Mouse (Mus musculus): ENCODE data around the gene Dis3l2. TPM values are rescaled to one million over a fixed set of nuclear protein-coding genes. Genes with fewer than 3 reads are reported as not detected.

The Dis3l2 gene
- total and polyA plus RNA-seq, 3 experiments: 12.4 to 17.4 (median 16.5) TPM

- in situ Hi-C loops (cut with MboI; ENCODE audit: low pct_ligation_motif_present, low pct_unique_long_range_greater_than_20kb, low sequenced_read_pairs) (no loop called here), dilution Hi-C loops (cut with MboI; ENCODE audit: extremely low pct_ligation_motif_present, extremely low pct_unique_long_range_greater_than_20kb, low sequenced_read_pairs) (no loop called here)
- DNase-seq (ENCODE audit: extremely low read depth): no peak
- peaks cover 0 to 2% of the 10 kb centered on the region in 2 experiments; a peak in 1 of 4 replicates for H3K4me1 ChIP-seq (ENCODE audit: control insufficient read depth in 1 of 2, insufficient read depth in 2 of 2)
- TF ChIP-seq GABPA (IDR thresholded peaks at IDR 0.05; ENCODE audit: insufficient replicate concordance, low read depth, low read length): no peak
- no peak for TF ChIP-seq JUN (IDR thresholded peaks at IDR 0.05; ENCODE audit: insufficient read depth, low read depth, low read length)
- H3K4me2 ChIP-seq (ENCODE audit: insufficient read depth, low read depth, poor library complexity, severe bottlenecking): no peak overlapping the region
- peaks cover 0 to 5% of the 10 kb centered on the region in 2 experiments for H3K36me3 ChIP-seq (replicated peaks in 1 of 2; ENCODE audit: control insufficient read depth in 1 of 2, insufficient read depth in 1 of 2, low read length in 1 of 2)
- no peaks in the 10 kb centered on the region for H3K79me2 ChIP-seq (replicated peaks; ENCODE audit: control insufficient read depth, extremely low read depth, insufficient read depth, poor library complexity, severe bottlenecking)
- H3K9ac ChIP-seq (ENCODE audit: insufficient read depth, low read depth): no peak overlapping the region
- H3K9me3 ChIP-seq (replicated peaks; ENCODE audit: low read length): no peaks in the 10 kb centered on the region
- no peak overlapping the region for H3K27ac ChIP-seq (ENCODE audit: insufficient read depth, low read depth)
- no peaks in the 10 kb centered on the region for H3K27me3 ChIP-seq (replicated peaks)
- H3K4me3 ChIP-seq (replicated peaks in 1 of 3; ENCODE audit: low read depth in 2 of 3, low read length in 2 of 3, poor library complexity in 1 of 3): no peak overlapping the region
Measured at GRCm38 (mm10) chr1:87002545-87003168, 299.0 kb downstream of the Dis3l2 start.

- peaks cover 0 to 5% of the 10 kb centered on the region in 2 experiments for H3K36me3 ChIP-seq (replicated peaks in 1 of 2; ENCODE audit: control insufficient read depth in 1 of 2, insufficient read depth in 1 of 2, low read length in 1 of 2)
Measured at GRCm38 (mm10) chr1:87003169-87003552, 299.6 kb downstream of the Dis3l2 start.

GRCm38 (mm10) chr1:87006425-87006824 lies 302.8 kb downstream of the Dis3l2 start:
- no peak overlapping the region for H3K4me2 ChIP-seq (ENCODE audit: insufficient read depth, low read depth, poor library complexity, severe bottlenecking)
- no peak for TF ChIP-seq E2F4 (IDR thresholded peaks at IDR 0.05; ENCODE audit: insufficient replicate concordance, low read depth, low read length)
- TF ChIP-seq NRF1 (IDR thresholded peaks at IDR 0.05; ENCODE audit: low read depth, low read length): no peak
- TF ChIP-seq CHD2 (IDR thresholded peaks at IDR 0.05; ENCODE audit: low read length): no peak
- no peak for TF ChIP-seq ZNF384 (IDR thresholded peaks at IDR 0.05; ENCODE audit: low read depth, low read length)
- no peak for TF ChIP-seq PAX5 (IDR thresholded peaks at IDR 0.05; ENCODE audit: low read length)
- no peak for TF ChIP-seq KAT2A (IDR thresholded peaks at IDR 0.05; ENCODE audit: insufficient replicate concordance, low read length)
- no peak for TF ChIP-seq RAD21 (IDR thresholded peaks at IDR 0.05; ENCODE audit: low read depth, low read length)
- TF ChIP-seq MAZ (IDR thresholded peaks at IDR 0.05; ENCODE audit: low read depth, low read length): no peak
- TF ChIP-seq NELFE (IDR thresholded peaks at IDR 0.05; ENCODE audit: low read depth, low read length): no peak
- TF ChIP-seq ETS1 (conservative IDR thresholded peaks at IDR 0.05; ENCODE audit: low read depth, low read length): no peak
- TF ChIP-seq USF1 (IDR thresholded peaks at IDR 0.05; ENCODE audit: low read depth, low read length): no peak
- TF ChIP-seq GABPA (IDR thresholded peaks at IDR 0.05; ENCODE audit: insufficient replicate concordance, low read depth, low read length): no peak
- no peak for TF ChIP-seq MYC (IDR thresholded peaks at IDR 0.05; ENCODE audit: low read depth, low read length)
- TF ChIP-seq ZKSCAN1 (IDR thresholded peaks at IDR 0.05; ENCODE audit: borderline replicate concordance, low read depth, low read length): no peak
- no peak for TF ChIP-seq JUND (conservative IDR thresholded peaks at IDR 0.05; ENCODE audit: low read depth, low read length)
- no peak for TF ChIP-seq MXI1 (IDR thresholded peaks at IDR 0.05; ENCODE audit: low read depth, low read length)
- peaks cover 0 to 3% of the 10 kb centered on the region in 2 experiments for H3K36me3 ChIP-seq (replicated peaks in 1 of 2; ENCODE audit: control insufficient read depth in 1 of 2, insufficient read depth in 1 of 2, low read length in 1 of 2)
- in situ Hi-C loops (cut with MboI; ENCODE audit: low pct_ligation_motif_present, low pct_unique_long_range_greater_than_20kb, low sequenced_read_pairs): no loop called here
- no peaks in the 10 kb centered on the region for H3K79me2 ChIP-seq (replicated peaks; ENCODE audit: control insufficient read depth, extremely low read depth, insufficient read depth, poor library complexity, severe bottlenecking)
- dilution Hi-C loops (cut with MboI; ENCODE audit: extremely low pct_ligation_motif_present, extremely low pct_unique_long_range_greater_than_20kb, low sequenced_read_pairs): no loop called here
- no peak overlapping the region for H3K27ac ChIP-seq (ENCODE audit: insufficient read depth, low read depth)
- H3K4me3 ChIP-seq (replicated peaks in 1 of 3; ENCODE audit: low read depth in 2 of 3, low read length in 2 of 3, poor library complexity in 1 of 3): no peak overlapping the region
- H3K27me3 ChIP-seq (replicated peaks): no peaks in the 10 kb centered on the region
- no peak overlapping the region for H3K9ac ChIP-seq (ENCODE audit: insufficient read depth, low read depth)
- H3K4me1 ChIP-seq (ENCODE audit: control insufficient read depth in 1 of 2, insufficient read depth in 2 of 2): peaks cover 0 to 2% of the 10 kb centered on the region in 2 experiments; a peak in 1 of 4 replicates
- H3K9me3 ChIP-seq (replicated peaks; ENCODE audit: low read length): no peaks in the 10 kb centered on the region
- DNase-seq (ENCODE audit: extremely low read depth): no peak

More at GRCm38 (mm10) chr1:87003169-87003552, 299.6 kb downstream of the Dis3l2 start:
- Histone ChIP-seq H3K27me3 (replicated peaks) (no peaks in the 10 kb centered on the region), H3K9ac (ENCODE audit: insufficient read depth, low read depth) (no peak overlapping the region), H3K79me2 (replicated peaks; ENCODE audit: control insufficient read depth, extremely low read depth, insufficient read depth, poor library complexity, severe bottlenecking) (no peaks in the 10 kb centered on the region), H3K4me3 (replicated peaks in 1 of 3; ENCODE audit: low read depth in 2 of 3, low read length in 2 of 3, poor library complexity in 1 of 3) (no peak overlapping the region), H3K4me2 (ENCODE audit: insufficient read depth, low read depth, poor library complexity, severe bottlenecking) (no peak overlapping the region), H3K9me3 (replicated peaks; ENCODE audit: low read length) (no peaks in the 10 kb centered on the region), H3K27ac (ENCODE audit: insufficient read depth, low read depth) (no peak overlapping the region), H3K4me1 (ENCODE audit: control insufficient read depth in 1 of 2, insufficient read depth in 2 of 2) (peaks cover 0 to 2% of the 10 kb centered on the region in 2 experiments; a peak in 1 of 4 replicates)
- in situ Hi-C loops (cut with MboI; ENCODE audit: low pct_ligation_motif_present, low pct_unique_long_range_greater_than_20kb, low sequenced_read_pairs): no loop called here
- DNase-seq (ENCODE audit: extremely low read depth): no peak
- dilution Hi-C loops (cut with MboI; ENCODE audit: extremely low pct_ligation_motif_present, extremely low pct_unique_long_range_greater_than_20kb, low sequenced_read_pairs): no loop called here
- no peak for TF ChIP-seq MEF2A (IDR thresholded peaks at IDR 0.05; ENCODE audit: borderline replicate concordance, low read depth, low read length)
- no peak for TF ChIP-seq NELFE (IDR thresholded peaks at IDR 0.05; ENCODE audit: low read depth, low read length)
- no peak for TF ChIP-seq POLR2AphosphoS2 (IDR thresholded peaks at IDR 0.05; ENCODE audit: low read depth, low read length)
- TF ChIP-seq CHD1 (IDR thresholded peaks at IDR 0.05; ENCODE audit: low read depth, low read length): no peak
- TF ChIP-seq TCF12 (IDR thresholded peaks at IDR 0.05; ENCODE audit: low read depth, low read length): no peak
- TF ChIP-seq EP300 (IDR thresholded peaks at IDR 0.05; ENCODE audit: low read length): no peak
- TF ChIP-seq TBP (conservative IDR thresholded peaks at IDR 0.05; ENCODE audit: low read depth, low read length): no peak
- no peak for TF ChIP-seq ETS1 (conservative IDR thresholded peaks at IDR 0.05; ENCODE audit: low read depth, low read length)
- no peak for TF ChIP-seq RAD21 (IDR thresholded peaks at IDR 0.05; ENCODE audit: low read depth, low read length)
- TF ChIP-seq USF2 (conservative IDR thresholded peaks at IDR 0.05; ENCODE audit: low read depth, low read length): no peak
- no peak for TF ChIP-seq ZC3H11A (IDR thresholded peaks at IDR 0.05; ENCODE audit: low read depth, low read length)
- no peak for TF ChIP-seq GABPA (IDR thresholded peaks at IDR 0.05; ENCODE audit: insufficient replicate concordance, low read depth, low read length)
- TF ChIP-seq ZKSCAN1 (IDR thresholded peaks at IDR 0.05; ENCODE audit: borderline replicate concordance, low read depth, low read length): no peak
- no peak for TF ChIP-seq ZMIZ1 (IDR thresholded peaks at IDR 0.05; ENCODE audit: low read depth, low read length)
- no peak for TF ChIP-seq KAT2A (IDR thresholded peaks at IDR 0.05; ENCODE audit: insufficient replicate concordance, low read length)
- TF ChIP-seq CHD2 (IDR thresholded peaks at IDR 0.05; ENCODE audit: low read length): no peak
- no peak for TF ChIP-seq HCFC1 (IDR thresholded peaks at IDR 0.05; ENCODE audit: low read depth, low read length)
- no peak for TF ChIP-seq ELF1 (IDR thresholded peaks at IDR 0.05; ENCODE audit: low read depth, low read length)

All from CH12.LX (cell line).